Mouse (Mus musculus): ENCODE measurements around the gene Dcst2. TPM values are rescaled to one million over a fixed set of nuclear protein-coding genes. Genes with fewer than 3 reads are reported as not detected.
A peak's percentile ranks its signal among the peaks of the same experiment; 100 is the strongest.

Gene Dcst2
- total and polyA plus RNA-seq, 2 experiments from 2014 or later: 0.07 TPM; not detected in 1

- TF ChIP-seq CTCF (IDR thresholded peaks at IDR 0.05; ENCODE audit: low read depth): no peak
- no peak for TF ChIP-seq EP300 (IDR thresholded peaks at IDR 0.05; ENCODE audit: low read depth)
These were observed 41.1 kb upstream of the Dcst2 start for GRCm38 (mm10) chr3:89320581-89321182.

DNA sequence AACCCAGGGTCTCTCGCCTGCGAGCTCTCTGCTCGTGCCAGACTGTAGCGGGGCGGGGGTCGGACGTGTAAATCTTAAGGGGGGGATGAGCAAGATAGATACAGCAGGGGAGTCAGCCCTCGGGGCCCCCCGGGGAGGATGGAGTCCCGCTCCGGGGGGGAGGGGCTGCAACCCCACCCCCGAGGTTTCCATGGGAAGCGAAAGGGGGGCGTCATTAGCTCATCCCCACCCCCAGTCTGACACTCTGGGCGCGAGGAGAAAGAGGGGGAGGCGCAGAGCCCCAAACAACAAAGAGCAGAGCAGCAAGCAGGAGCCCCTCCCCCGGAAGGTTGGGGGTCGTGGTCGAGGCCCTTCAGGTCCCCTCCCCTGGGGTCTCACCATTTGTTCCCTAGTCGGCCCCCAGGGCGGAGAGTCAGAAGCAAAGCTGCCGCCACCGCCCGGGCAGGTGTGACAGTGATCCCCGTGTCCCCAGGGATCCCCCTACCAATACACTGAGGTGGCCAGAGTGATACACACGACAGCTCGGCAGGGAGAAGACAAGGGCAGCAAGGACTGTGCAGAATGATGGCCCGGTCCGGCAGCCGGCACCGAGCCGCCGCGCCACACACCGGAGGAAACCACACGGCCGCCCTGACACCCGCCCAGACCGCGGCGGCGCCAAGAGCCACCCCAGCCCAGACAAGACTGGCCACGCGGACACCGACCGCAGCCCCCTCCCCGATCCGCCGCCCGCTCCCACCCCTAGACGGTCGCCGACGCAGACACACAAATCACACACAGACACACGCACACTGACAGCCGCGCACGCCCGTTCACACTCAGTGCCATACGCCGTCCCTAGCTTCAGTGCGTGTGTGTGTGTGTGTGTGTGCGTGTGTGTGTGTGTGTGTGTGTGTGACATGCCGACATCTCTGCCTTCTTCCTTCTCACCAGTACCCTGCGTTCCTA lies 40.3 kb upstream of the Dcst2 start:
- no peak for DNase-seq (ENCODE audit: low spot score)
- H3K4me2 ChIP-seq (ENCODE audit: low read depth, low read length): peak overlapping the region; percentile 91
- peak overlapping the region; percentile 58 for H3K4me3 ChIP-seq (ENCODE audit: low read depth, low read length)
- H3K4me1 ChIP-seq (ENCODE audit: control insufficient read depth, insufficient read depth): peaks cover 30% of the 10 kb centered on the region
- ATAC-seq (ENCODE audit: insufficient read depth, low read depth): no peak
- no peak for TF ChIP-seq CTCF (IDR thresholded peaks at IDR 0.05; ENCODE audit: low read depth)
- TF ChIP-seq EP300 (IDR thresholded peaks at IDR 0.05; ENCODE audit: low read depth): no peak
- no peaks in the 10 kb centered on the region for H3K9me3 ChIP-seq (replicated peaks; ENCODE audit: control insufficient read depth, low read length)
- WGBS: under 1% methylated on average over 63 of the region's 66 CpGs
- no peaks in the 10 kb centered on the region for H3K36me3 ChIP-seq (replicated peaks; ENCODE audit: control insufficient read depth, insufficient read depth, low read length)
- H3K27me3 ChIP-seq (ENCODE audit: control insufficient read depth, insufficient read depth, low read length): peaks cover 75% of the 10 kb centered on the region
- H3K9ac ChIP-seq (replicated peaks; ENCODE audit: low read depth, low read length): no peak overlapping the region
- H3K27ac ChIP-seq (ENCODE audit: low read depth): no peak overlapping the region

More at GRCm38 (mm10) chr3:89320581-89321182, 41.1 kb upstream of the Dcst2 start:
- peak overlapping the region; percentile 91 for H3K4me2 ChIP-seq (ENCODE audit: low read depth, low read length)
- DNase-seq (ENCODE audit: low spot score) (no peak), ATAC-seq (ENCODE audit: insufficient read depth, low read depth) (0 out of 2 replicates have a peak, but pooled peaks have one; percentile 2)
- under 1% methylated on average over 34 of the region's 41 CpGs for WGBS
- peak overlapping the region; percentile 58 for H3K4me3 ChIP-seq (ENCODE audit: low read depth, low read length)
- H3K36me3 ChIP-seq (replicated peaks; ENCODE audit: control insufficient read depth, insufficient read depth, low read length): no peaks in the 10 kb centered on the region
- H3K27me3 ChIP-seq (ENCODE audit: control insufficient read depth, insufficient read depth, low read length): peaks cover 81% of the 10 kb centered on the region
- no peak overlapping the region; the same call in 1 of the 2 replicates for H3K9ac ChIP-seq (replicated peaks; ENCODE audit: low read depth, low read length)
- H3K4me1 ChIP-seq (ENCODE audit: control insufficient read depth, insufficient read depth): peaks cover 38% of the 10 kb centered on the region
- H3K9me3 ChIP-seq (replicated peaks; ENCODE audit: control insufficient read depth, low read length): no peaks in the 10 kb centered on the region
- no peak overlapping the region for H3K27ac ChIP-seq (ENCODE audit: low read depth)

DNA sequence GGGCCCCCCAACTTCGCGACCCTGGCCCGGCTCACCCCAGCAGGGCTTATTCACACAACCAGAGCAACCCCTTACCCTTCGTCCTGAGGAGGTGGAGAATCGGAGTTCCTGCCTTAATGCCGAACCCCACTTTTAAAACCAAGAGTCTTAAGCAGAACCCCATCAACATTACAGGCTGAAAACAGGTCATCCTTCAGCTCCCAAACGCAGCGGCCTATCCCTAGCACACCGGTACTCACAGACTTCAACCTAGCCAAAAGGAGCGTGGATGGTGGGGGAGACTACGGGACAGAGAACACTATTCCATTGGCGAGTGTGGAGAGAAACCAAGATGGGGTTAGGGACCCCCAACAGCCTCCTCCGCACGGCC lies 39.7 kb upstream of the Dcst2 start:
- Histone ChIP-seq H3K27ac (ENCODE audit: low read depth) (no peak overlapping the region), H3K4me3 (ENCODE audit: low read depth, low read length) (peak overlapping the region; percentile 58), H3K36me3 (replicated peaks; ENCODE audit: control insufficient read depth, insufficient read depth, low read length) (no peaks in the 10 kb centered on the region), H3K27me3 (ENCODE audit: control insufficient read depth, insufficient read depth, low read length) (peaks cover 71% of the 10 kb centered on the region), H3K4me1 (ENCODE audit: control insufficient read depth, insufficient read depth) (peaks cover 29% of the 10 kb centered on the region), H3K4me2 (ENCODE audit: low read depth, low read length) (peak overlapping the region; percentile 91), H3K9ac (replicated peaks; ENCODE audit: low read depth, low read length) (peak overlapping the region; percentile 43), H3K9me3 (replicated peaks; ENCODE audit: control insufficient read depth, low read length) (no peaks in the 10 kb centered on the region)
- whole genome bisulfite sequencing: 4% methylated on average over 14 of the region's 14 CpGs
- TF ChIP-seq EP300 (IDR thresholded peaks at IDR 0.05; ENCODE audit: low read depth): no peak
- no peak for TF ChIP-seq CTCF (IDR thresholded peaks at IDR 0.05; ENCODE audit: low read depth)
- DNase-seq (ENCODE audit: low spot score) (no peak), ATAC-seq (ENCODE audit: insufficient read depth, low read depth) (no peak)

- peaks cover 66% of the 10 kb centered on the region for H3K27me3 ChIP-seq (ENCODE audit: control insufficient read depth, insufficient read depth, low read length)
- ATAC-seq (ENCODE audit: insufficient read depth, low read depth) (no peak; the same call in 1 of the 2 replicates), DNase-seq (ENCODE audit: low spot score) (no peak)
- WGBS: 1% methylated on average over 51 of the region's 53 CpGs
- peaks cover 29% of the 10 kb centered on the region for H3K4me1 ChIP-seq (ENCODE audit: control insufficient read depth, insufficient read depth)
- peak within 1 kb of the TSS; percentile 43 for H3K9ac ChIP-seq (replicated peaks; ENCODE audit: low read depth, low read length)
- peak within 1 kb of the TSS; percentile 58 for H3K4me3 ChIP-seq (ENCODE audit: low read depth, low read length)
- no peaks in the 10 kb centered on the region for H3K9me3 ChIP-seq (replicated peaks; ENCODE audit: control insufficient read depth, low read length)
- TF ChIP-seq EP300 (IDR thresholded peaks at IDR 0.05; ENCODE audit: low read depth): no peak
- H3K36me3 ChIP-seq (replicated peaks; ENCODE audit: control insufficient read depth, insufficient read depth, low read length): no peaks in the 10 kb centered on the region
- peak within 1 kb of the TSS; percentile 91 for H3K4me2 ChIP-seq (ENCODE audit: low read depth, low read length)
- no peak within 1 kb of the TSS for H3K27ac ChIP-seq (ENCODE audit: low read depth)
These were observed 39.1 kb upstream of the Dcst2 start, which contains the start of gene Efna3 for GRCm38 (mm10) chr3:89322514-89323165. TSS of gene Efna3 (minus strand) at chr3:89322965.

- H3K4me2 ChIP-seq (ENCODE audit: low read depth, low read length): no peak overlapping the region
- H3K27ac ChIP-seq (ENCODE audit: low read depth): no peak overlapping the region
- no peak for DNase-seq (ENCODE audit: low spot score)
- H3K9ac ChIP-seq (replicated peaks; ENCODE audit: low read depth, low read length): no peak overlapping the region
- H3K36me3 ChIP-seq (replicated peaks; ENCODE audit: control insufficient read depth, insufficient read depth, low read length): no peaks in the 10 kb centered on the region
- no peaks in the 10 kb centered on the region for H3K9me3 ChIP-seq (replicated peaks; ENCODE audit: control insufficient read depth, low read length)
- ATAC-seq (ENCODE audit: insufficient read depth, low read depth): no peak
- peaks cover 40% of the 10 kb centered on the region for H3K27me3 ChIP-seq (ENCODE audit: control insufficient read depth, insufficient read depth, low read length)
- 84% methylated on average over 8 of the region's 8 CpGs for WGBS
- H3K4me3 ChIP-seq (ENCODE audit: low read depth, low read length): no peak overlapping the region
- peaks cover 16% of the 10 kb centered on the region for H3K4me1 ChIP-seq (ENCODE audit: control insufficient read depth, insufficient read depth)
- TF ChIP-seq CTCF (IDR thresholded peaks at IDR 0.05; ENCODE audit: low read depth) (no peak), EP300 (IDR thresholded peaks at IDR 0.05; ENCODE audit: low read depth) (no peak)
These were observed 35.9 kb upstream of the Dcst2 start for GRCm38 (mm10) chr3:89325882-89326281.

Data from heart, postnatal 0 days (tissue).